Mouse (Mus musculus): Measurements from ENCODE around the gene Boc. TPM values are rescaled to one million over a fixed set of nuclear protein-coding genes. Genes with fewer than 3 reads are reported as not detected.

Boc gene
- total RNA-seq, 1 experiment = 5.4 TPM

GRCm38 (mm10) chr16:44510521-44511213 is 48.0 kb downstream of the Boc start:
- Histone ChIP-seq H3K4me1 (ENCODE audit: control insufficient read depth in 2 of 2, insufficient read depth in 2 of 2, low read length in 2 of 2, poor library complexity in 1 of 2) (0 out of 4 replicates have a peak, but pooled peaks cover 0 to 2% of the 10 kb centered on the region in 2 experiments), H3K27ac (ENCODE audit: insufficient read depth, low read depth, low read length, poor library complexity, severe bottlenecking) (no peak overlapping the region), H3K4me3 (ENCODE audit: insufficient read depth in 1 of 2, low read depth in 1 of 2, low read length in 2 of 2, poor library complexity in 1 of 2, severe bottlenecking in 1 of 2) (no peak overlapping the region), H3K36me3 (ENCODE audit: control insufficient read depth, insufficient read depth, low read length, poor library complexity, severe bottlenecking) (no peaks in the 10 kb centered on the region), H3K9me3 (ENCODE audit: control insufficient read depth, insufficient read depth, low read depth, low read length) (no peaks in the 10 kb centered on the region), H3K9ac (ENCODE audit: insufficient read depth, low read depth, low read length, poor library complexity, severe bottlenecking) (no peak overlapping the region)
- in situ Hi-C loops (cut with MboI; ENCODE audit: low sequenced_read_pairs in 2 of 2, unreplicated experiment in 2 of 2) = no loop called here
- TF ChIP-seq CHD2 (IDR thresholded peaks at IDR 0.05; ENCODE audit: low read depth, low read length) (no peak), ZNF384 (IDR thresholded peaks at IDR 0.05; ENCODE audit: low read depth, low read length) (no peak), MAFK (IDR thresholded peaks at IDR 0.05; ENCODE audit: insufficient read depth, low read depth, low read length) (no peak), ZC3H11A (IDR thresholded peaks at IDR 0.05; ENCODE audit: borderline replicate concordance, low read depth, low read length) (no peak), HCFC1 (IDR thresholded peaks at IDR 0.05; ENCODE audit: borderline replicate concordance, insufficient read depth, low read length) (no peak)
- no peak for DNase-seq (ENCODE audit: low read depth, low spot score)

- TF ChIP-seq ZC3H11A (IDR thresholded peaks at IDR 0.05; ENCODE audit: borderline replicate concordance, low read depth, low read length) = no peak
- TF ChIP-seq ZNF384 (IDR thresholded peaks at IDR 0.05; ENCODE audit: low read depth, low read length) = no peak
- no peak for TF ChIP-seq MAFK (IDR thresholded peaks at IDR 0.05; ENCODE audit: insufficient read depth, low read depth, low read length)
- no peak for TF ChIP-seq HCFC1 (IDR thresholded peaks at IDR 0.05; ENCODE audit: borderline replicate concordance, insufficient read depth, low read length)
- no peak for TF ChIP-seq CHD2 (IDR thresholded peaks at IDR 0.05; ENCODE audit: low read depth, low read length)
- Histone ChIP-seq H3K4me1 (ENCODE audit: control insufficient read depth in 2 of 2, insufficient read depth in 2 of 2, low read length in 2 of 2, poor library complexity in 1 of 2) (0 out of 4 replicates have a peak, but pooled peaks cover 0 to 2% of the 10 kb centered on the region in 2 experiments), H3K27ac (ENCODE audit: insufficient read depth, low read depth, low read length, poor library complexity, severe bottlenecking) (no peak overlapping the region), H3K9ac (ENCODE audit: insufficient read depth, low read depth, low read length, poor library complexity, severe bottlenecking) (no peak overlapping the region), H3K36me3 (ENCODE audit: control insufficient read depth, insufficient read depth, low read length, poor library complexity, severe bottlenecking) (no peaks in the 10 kb centered on the region), H3K9me3 (ENCODE audit: control insufficient read depth, insufficient read depth, low read depth, low read length) (no peaks in the 10 kb centered on the region), H3K4me3 (ENCODE audit: insufficient read depth in 1 of 2, low read depth in 1 of 2, low read length in 2 of 2, poor library complexity in 1 of 2, severe bottlenecking in 1 of 2) (no peak overlapping the region)
- DNase-seq (ENCODE audit: low read depth, low spot score) = no peak
- in situ Hi-C loops (cut with MboI; ENCODE audit: low sequenced_read_pairs in 2 of 2, unreplicated experiment in 2 of 2) = no loop called here
Observed at GRCm38 (mm10) chr16:44509458-44510344, 49.0 kb downstream of the Boc start.

GRCm38 (mm10) chr16:44508772-44509171 is 49.9 kb downstream of the Boc start:
- in situ Hi-C loops (cut with MboI; ENCODE audit: low sequenced_read_pairs in 2 of 2, unreplicated experiment in 2 of 2) = no loop called here

GRCm38 (mm10) chr16:44508025-44508424 is 50.7 kb downstream of the Boc start:
- Histone ChIP-seq H3K27ac (ENCODE audit: insufficient read depth, low read depth, low read length, poor library complexity, severe bottlenecking) (no peak overlapping the region), H3K9me3 (ENCODE audit: control insufficient read depth, insufficient read depth, low read depth, low read length) (no peaks in the 10 kb centered on the region), H3K4me3 (ENCODE audit: insufficient read depth in 1 of 2, low read depth in 1 of 2, low read length in 2 of 2, poor library complexity in 1 of 2, severe bottlenecking in 1 of 2) (no peak overlapping the region), H3K4me1 (ENCODE audit: control insufficient read depth in 2 of 2, insufficient read depth in 2 of 2, low read length in 2 of 2, poor library complexity in 1 of 2) (no peaks in the 10 kb centered on the region), H3K9ac (ENCODE audit: insufficient read depth, low read depth, low read length, poor library complexity, severe bottlenecking) (no peak overlapping the region), H3K36me3 (ENCODE audit: control insufficient read depth, insufficient read depth, low read length, poor library complexity, severe bottlenecking) (no peaks in the 10 kb centered on the region)
- in situ Hi-C loops (cut with MboI; ENCODE audit: low sequenced_read_pairs in 2 of 2, unreplicated experiment in 2 of 2) = no loop called here
- no peak for TF ChIP-seq ZC3H11A (IDR thresholded peaks at IDR 0.05; ENCODE audit: borderline replicate concordance, low read depth, low read length)
- TF ChIP-seq HCFC1 (IDR thresholded peaks at IDR 0.05; ENCODE audit: borderline replicate concordance, insufficient read depth, low read length) = no peak
- TF ChIP-seq ZNF384 (IDR thresholded peaks at IDR 0.05; ENCODE audit: low read depth, low read length) = no peak
- TF ChIP-seq CHD2 (IDR thresholded peaks at IDR 0.05; ENCODE audit: low read depth, low read length) = no peak
- no peak for TF ChIP-seq MAFK (IDR thresholded peaks at IDR 0.05; ENCODE audit: insufficient read depth, low read depth, low read length)
- DNase-seq (ENCODE audit: low read depth, low spot score) = no peak

More at GRCm38 (mm10) chr16:44508772-44509171, 49.9 kb downstream of the Boc start:
- H3K9ac ChIP-seq (ENCODE audit: insufficient read depth, low read depth, low read length, poor library complexity, severe bottlenecking) = no peak overlapping the region
- H3K4me1 ChIP-seq (ENCODE audit: control insufficient read depth in 2 of 2, insufficient read depth in 2 of 2, low read length in 2 of 2, poor library complexity in 1 of 2) = 0 out of 4 replicates have a peak, but pooled peaks cover 0 to under 1% of the 10 kb centered on the region in 2 experiments
- H3K36me3 ChIP-seq (ENCODE audit: control insufficient read depth, insufficient read depth, low read length, poor library complexity, severe bottlenecking) = no peaks in the 10 kb centered on the region
- TF ChIP-seq HCFC1 (IDR thresholded peaks at IDR 0.05; ENCODE audit: borderline replicate concordance, insufficient read depth, low read length) = no peak
- TF ChIP-seq ZC3H11A (IDR thresholded peaks at IDR 0.05; ENCODE audit: borderline replicate concordance, low read depth, low read length) = no peak
- TF ChIP-seq MAFK (IDR thresholded peaks at IDR 0.05; ENCODE audit: insufficient read depth, low read depth, low read length) = no peak
- no peak for TF ChIP-seq CHD2 (IDR thresholded peaks at IDR 0.05; ENCODE audit: low read depth, low read length)
- TF ChIP-seq ZNF384 (IDR thresholded peaks at IDR 0.05; ENCODE audit: low read depth, low read length) = no peak
- no peak for DNase-seq (ENCODE audit: low read depth, low spot score)
- no peak overlapping the region for H3K27ac ChIP-seq (ENCODE audit: insufficient read depth, low read depth, low read length, poor library complexity, severe bottlenecking)
- H3K4me3 ChIP-seq (ENCODE audit: insufficient read depth in 1 of 2, low read depth in 1 of 2, low read length in 2 of 2, poor library complexity in 1 of 2, severe bottlenecking in 1 of 2) = no peak overlapping the region
- H3K9me3 ChIP-seq (ENCODE audit: control insufficient read depth, insufficient read depth, low read depth, low read length) = no peaks in the 10 kb centered on the region
